Mouse (Mus musculus): Measurements from ENCODE around the gene Slc9a3r2. TPM values are rescaled to one million over a fixed set of nuclear protein-coding genes. Genes with fewer than 3 reads are reported as not detected.

Gene Slc9a3r2
- polyA plus RNA-seq, 2 experiments = 5.5 to 8.1 TPM

DNA sequence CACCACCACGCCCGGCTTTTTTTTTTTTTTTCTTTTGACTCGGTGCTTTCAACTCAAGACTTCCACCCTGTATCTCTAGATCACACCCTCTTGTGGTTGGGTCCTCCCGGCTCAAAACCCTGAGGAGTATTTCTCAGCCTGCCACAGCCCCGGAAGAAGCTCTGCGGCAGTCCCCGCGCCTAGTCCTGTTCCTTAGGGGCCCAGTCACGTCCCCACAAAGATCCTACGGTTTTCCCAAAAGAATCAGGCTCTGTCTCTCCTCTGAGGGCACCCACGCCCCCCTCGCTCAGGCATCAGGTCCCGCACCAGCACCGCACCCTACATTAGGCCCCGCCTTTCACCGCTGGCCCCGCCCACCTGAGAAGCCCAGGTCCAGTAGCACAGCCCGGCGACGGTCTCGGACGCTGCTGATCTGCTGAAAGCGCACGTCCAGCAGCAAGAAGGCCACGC is 37.0 kb upstream of the Slc9a3r2 start:
- Histone ChIP-seq H3K9ac (replicated peaks) (no peak overlapping the region), H3K4me1 (replicated peaks; ENCODE audit: control insufficient read depth in 2 of 2, insufficient read depth in 2 of 2, low read length in 1 of 2) (peaks cover 3 to 10% of the 10 kb centered on the region in 2 experiments), H3K4me3 (ENCODE audit: insufficient read depth in 1 of 2, low read depth in 2 of 2, low read length in 2 of 2) (peak overlapping the region; percentile 44 to 52), H3K4me2 (ENCODE audit: low read depth) (peak overlapping the region; percentile 61), H3K36me3 (replicated peaks; ENCODE audit: control insufficient read depth, insufficient read depth, low read depth) (no peaks in the 10 kb centered on the region), H3K27me3 (ENCODE audit: control insufficient read depth, insufficient read depth, low read length) (peaks cover 41% of the 10 kb centered on the region), H3K27ac (no peak overlapping the region), H3K9me3 (ENCODE audit: control insufficient read depth, low read length) (no peaks in the 10 kb centered on the region)
- ATAC-seq (ENCODE audit: insufficient read depth) (peak; percentile 67), DNase-seq (ENCODE audit: low read depth in 3 of 3, low spot score in 3 of 3) (peak in 1 of 3 experiments; percentile 37)
- under 1% methylated on average over 25 of the region's 25 CpGs for WGBS (ENCODE audit: insufficient replicate concordance)
- TF ChIP-seq EP300 (IDR thresholded peaks at IDR 0.05; ENCODE audit: low read depth) = no peak
- no peak for TF ChIP-seq CTCF (IDR thresholded peaks at IDR 0.05; ENCODE audit: low read depth)

DNA sequence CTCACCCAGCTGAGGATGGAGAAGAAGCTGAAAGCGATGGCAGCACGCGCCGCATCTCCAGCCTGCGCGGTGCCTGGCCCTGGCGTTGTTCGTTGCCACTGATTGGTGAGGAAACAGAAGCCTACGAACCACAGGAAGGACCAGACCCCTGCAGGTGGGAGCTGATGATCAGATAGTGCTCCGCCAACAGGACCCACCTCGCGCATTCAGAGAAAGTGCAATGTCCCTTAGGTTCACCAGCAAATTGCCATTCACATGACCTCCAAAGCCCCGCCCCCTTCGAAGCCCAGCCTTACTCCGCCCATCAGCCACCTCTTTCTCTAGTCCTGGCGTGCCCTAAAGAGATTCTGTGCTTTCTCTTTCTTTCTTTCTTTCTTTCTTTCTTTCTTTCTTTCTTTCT is 36.4 kb upstream of the Slc9a3r2 start:
- Histone ChIP-seq H3K9me3 (ENCODE audit: control insufficient read depth, low read length) (no peaks in the 10 kb centered on the region), H3K36me3 (replicated peaks; ENCODE audit: control insufficient read depth, insufficient read depth, low read depth) (no peaks in the 10 kb centered on the region), H3K4me3 (ENCODE audit: insufficient read depth in 1 of 2, low read depth in 2 of 2, low read length in 2 of 2) (no peak overlapping the region), H3K27me3 (ENCODE audit: control insufficient read depth, insufficient read depth, low read length) (peaks cover 41% of the 10 kb centered on the region), H3K9ac (replicated peaks) (no peak overlapping the region), H3K4me1 (replicated peaks; ENCODE audit: control insufficient read depth in 2 of 2, insufficient read depth in 2 of 2, low read length in 1 of 2) (peaks cover 3 to 10% of the 10 kb centered on the region in 2 experiments), H3K4me2 (ENCODE audit: low read depth) (peak overlapping the region; percentile 23; the same call in 1 of the 2 replicates), H3K27ac (no peak overlapping the region)
- TF ChIP-seq CTCF (IDR thresholded peaks at IDR 0.05; ENCODE audit: low read depth) (no peak), EP300 (IDR thresholded peaks at IDR 0.05; ENCODE audit: low read depth) (no peak)
- 37% methylated on average over 16 of the region's 16 CpGs for WGBS (ENCODE audit: insufficient replicate concordance)
- ATAC-seq (ENCODE audit: insufficient read depth) (peak; percentile 64; the same call in 1 of the 2 replicates), DNase-seq (ENCODE audit: low read depth in 3 of 3, low spot score in 3 of 3) (peak in 1 of 3 experiments; percentile 61)

DNA sequence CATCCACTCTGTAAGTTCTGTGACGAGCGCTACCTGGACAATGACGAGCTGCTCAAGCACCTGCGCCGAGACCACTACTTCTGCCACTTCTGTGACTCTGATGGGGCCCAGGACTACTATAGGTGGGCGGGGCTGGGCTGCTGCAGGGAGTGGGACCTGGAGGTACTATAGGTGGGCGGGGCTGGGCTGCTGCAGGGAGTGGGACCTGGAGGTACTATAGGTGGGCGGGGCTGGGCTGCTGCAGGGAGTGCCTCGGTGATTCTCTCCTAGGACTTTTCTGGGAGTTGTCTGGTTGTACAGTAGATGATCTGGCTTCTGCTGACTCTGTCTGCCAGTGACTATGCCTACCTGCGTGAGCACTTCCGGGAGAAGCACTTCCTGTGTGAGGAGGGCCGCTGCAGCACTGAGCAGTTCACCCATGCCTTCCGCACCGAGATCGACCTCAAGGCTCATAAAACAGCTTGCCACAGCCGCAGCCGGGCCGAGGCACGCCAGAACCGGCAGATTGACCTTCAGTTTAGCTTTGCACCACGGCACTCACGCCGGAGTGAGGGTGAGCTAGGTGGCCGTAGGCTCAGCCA is 27.5 kb upstream of the Slc9a3r2 start:
- Histone ChIP-seq H3K4me2 (ENCODE audit: low read depth) (no peak overlapping the region), H3K27me3 (ENCODE audit: control insufficient read depth, insufficient read depth, low read length) (no peaks in the 10 kb centered on the region), H3K4me1 (replicated peaks; ENCODE audit: control insufficient read depth in 2 of 2, insufficient read depth in 2 of 2, low read length in 1 of 2) (peaks cover 0 to 2% of the 10 kb centered on the region in 2 experiments; a peak in 2 of 4 replicates), H3K27ac (no peak overlapping the region), H3K36me3 (replicated peaks; ENCODE audit: control insufficient read depth, insufficient read depth, low read depth) (peaks cover 33% of the 10 kb centered on the region), H3K4me3 (ENCODE audit: insufficient read depth in 1 of 2, low read depth in 2 of 2, low read length in 2 of 2) (no peak overlapping the region), H3K9ac (replicated peaks) (no peak overlapping the region), H3K9me3 (ENCODE audit: control insufficient read depth, low read length) (no peaks in the 10 kb centered on the region)
- peak; percentile 47; the same call in 1 of the 2 replicates for ATAC-seq (ENCODE audit: insufficient read depth)
- DNase-seq (ENCODE audit: low read depth in 3 of 3, low spot score in 3 of 3) = no peak
- TF ChIP-seq CTCF (IDR thresholded peaks at IDR 0.05; ENCODE audit: low read depth) (no peak), EP300 (IDR thresholded peaks at IDR 0.05; ENCODE audit: low read depth) (no peak)
- WGBS (ENCODE audit: insufficient replicate concordance) = 80% methylated on average over 24 of the region's 24 CpGs

DNA sequence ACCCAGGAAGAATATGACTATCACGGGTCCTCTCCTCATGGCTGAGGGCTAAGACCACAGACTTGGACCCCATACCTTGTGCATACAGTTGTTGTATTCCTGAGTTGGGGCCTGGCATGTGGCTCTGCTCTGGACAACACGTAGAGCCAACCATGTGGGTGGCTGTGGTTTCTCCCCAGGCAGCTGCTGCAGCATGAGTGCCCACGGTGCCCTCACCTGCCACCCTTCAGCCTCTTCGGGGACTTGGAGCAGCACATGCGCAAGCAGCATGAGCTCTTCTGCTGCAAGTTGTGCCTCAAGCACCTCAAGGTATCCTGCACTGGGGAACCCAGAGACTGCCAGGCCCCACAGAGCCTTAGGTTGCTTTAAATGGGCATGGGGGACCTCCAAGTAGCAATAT is 26.8 kb upstream of the Slc9a3r2 start:
- Histone ChIP-seq H3K4me1 (replicated peaks; ENCODE audit: control insufficient read depth in 2 of 2, insufficient read depth in 2 of 2, low read length in 1 of 2) (peaks cover under 1 to 8% of the 10 kb centered on the region in 2 experiments), H3K4me2 (ENCODE audit: low read depth) (no peak overlapping the region), H3K27me3 (ENCODE audit: control insufficient read depth, insufficient read depth, low read length) (no peaks in the 10 kb centered on the region), H3K9me3 (ENCODE audit: control insufficient read depth, low read length) (no peaks in the 10 kb centered on the region), H3K4me3 (ENCODE audit: insufficient read depth in 1 of 2, low read depth in 2 of 2, low read length in 2 of 2) (no peak overlapping the region), H3K36me3 (replicated peaks; ENCODE audit: control insufficient read depth, insufficient read depth, low read depth) (peaks cover 33% of the 10 kb centered on the region), H3K9ac (replicated peaks) (no peak overlapping the region), H3K27ac (no peak overlapping the region)
- DNase-seq (ENCODE audit: low read depth in 3 of 3, low spot score in 3 of 3) (no peak), ATAC-seq (ENCODE audit: insufficient read depth) (no peak)
- WGBS (ENCODE audit: insufficient replicate concordance) = 79% methylated on average over 5 of the region's 5 CpGs
- TF ChIP-seq EP300 (IDR thresholded peaks at IDR 0.05; ENCODE audit: low read depth) (no peak), CTCF (IDR thresholded peaks at IDR 0.05; ENCODE audit: low read depth) (no peak)

DNA sequence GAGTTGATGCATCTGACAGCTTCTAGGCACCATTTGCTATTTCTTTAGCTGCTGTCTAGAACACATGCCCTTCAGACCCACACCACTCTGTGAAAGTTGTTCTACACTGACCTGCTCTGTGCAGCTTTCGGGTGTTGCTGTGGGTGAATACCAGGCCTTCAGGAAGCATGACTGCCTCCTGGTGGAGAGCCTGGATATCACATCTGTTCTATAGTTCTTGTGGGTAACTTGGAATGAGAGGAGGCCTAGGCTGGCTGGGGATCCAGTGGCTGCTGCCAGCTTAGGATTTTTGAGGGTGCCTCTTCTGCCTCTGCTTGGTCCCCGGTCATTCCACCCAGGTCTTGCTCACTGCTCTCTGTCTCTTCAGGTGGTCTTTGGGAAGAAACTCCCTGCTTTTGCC is 26.1 kb upstream of the Slc9a3r2 start:
- 54% methylated on average over 2 of the region's 2 CpGs for WGBS (ENCODE audit: insufficient replicate concordance)
- no peak overlapping the region for H3K4me2 ChIP-seq (ENCODE audit: low read depth)

More for the DNA sequence above, 26.1 kb upstream of the Slc9a3r2 start:
- TF ChIP-seq EP300 (IDR thresholded peaks at IDR 0.05; ENCODE audit: low read depth) (no peak), CTCF (IDR thresholded peaks at IDR 0.05; ENCODE audit: low read depth) (peak; percentile 89)
- Histone ChIP-seq H3K9ac (replicated peaks) (no peak overlapping the region), H3K4me1 (replicated peaks; ENCODE audit: control insufficient read depth in 2 of 2, insufficient read depth in 2 of 2, low read length in 1 of 2) (peaks cover 6 to 14% of the 10 kb centered on the region in 2 experiments), H3K27me3 (ENCODE audit: control insufficient read depth, insufficient read depth, low read length) (no peaks in the 10 kb centered on the region), H3K27ac (no peak overlapping the region), H3K9me3 (ENCODE audit: control insufficient read depth, low read length) (no peaks in the 10 kb centered on the region), H3K4me3 (ENCODE audit: insufficient read depth in 1 of 2, low read depth in 2 of 2, low read length in 2 of 2) (no peak overlapping the region), H3K36me3 (replicated peaks; ENCODE audit: control insufficient read depth, insufficient read depth, low read depth) (peaks cover 33% of the 10 kb centered on the region)
- no peak for ATAC-seq (ENCODE audit: insufficient read depth)
- peak in 2 of 3 experiments; percentile 58 to 59 for DNase-seq (ENCODE audit: low read depth in 3 of 3, low spot score in 3 of 3)
